Comparison of ENCODE assay signal across 23 mouse cellular contexts in the genomic region with DNA sequence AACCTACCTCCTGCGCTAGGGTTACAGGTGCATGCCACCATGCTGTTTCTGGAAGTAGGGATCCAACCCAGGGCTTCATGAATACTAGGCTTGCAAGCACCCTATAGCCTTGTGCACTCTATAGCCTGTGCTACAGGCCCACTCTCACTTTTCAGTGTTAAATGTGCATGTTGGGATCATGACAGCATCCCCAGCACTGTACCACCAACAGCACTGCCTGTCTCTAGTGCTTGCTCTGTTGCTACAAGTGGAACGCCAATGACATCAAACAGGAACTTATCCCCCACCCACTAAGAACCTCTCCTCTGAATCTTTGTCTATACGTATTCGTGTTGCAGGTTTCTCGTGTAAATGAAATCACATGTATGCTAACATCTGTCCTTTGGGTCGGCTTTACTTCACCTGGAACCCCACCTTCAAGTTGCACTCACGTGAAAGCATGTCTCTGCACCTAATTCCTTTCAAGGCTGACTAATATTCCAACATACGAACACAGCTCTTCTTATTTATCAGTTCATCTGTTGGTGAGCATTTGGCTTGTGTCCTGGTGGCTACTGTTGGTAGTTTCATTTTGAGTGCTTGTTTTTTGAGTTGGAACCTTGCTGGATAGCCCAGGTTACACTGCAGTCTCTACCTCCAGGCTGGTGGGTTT. TPM values are rescaled to one million over a fixed set of nuclear protein-coding genes. Genes with fewer than 3 reads are reported as not detected.
DNase-seq lines count a peak whose midpoint lies in the region; ATAC-seq and TF ChIP-seq lines count a peak whose summit lies in the region.
"Had no signal": no experiment of that assay in that cellular context is flagged by ENCODE, and none has a peak within 500 bp of the region (broad histone marks: within the 10 kb centered on the region; RNA-seq: fewer than 3 reads in every experiment).

No protein-coding gene starts in this region.

- H3K4me3 ChIP-seq in cerebellum, adult 2 months (replicated peaks; ENCODE audit: insufficient read depth, low read depth, low read length), result no peak overlapping the region
- no peak overlapping the region for H3K4me3 ChIP-seq in midbrain, embryonic 11.5 days (ENCODE audit: low read depth, low read length)
- no peak overlapping the region for H3K4me3 ChIP-seq in midbrain, embryonic 15.5 days
- no peak overlapping the region for H3K4me3 ChIP-seq in ES-E14 (ENCODE audit: insufficient read depth in 1 of 2, low read depth in 1 of 2, low read length in 2 of 2, poor library complexity in 1 of 2, severe bottlenecking in 1 of 2)
- H3K4me3 ChIP-seq: embryonic facial prominence, embryonic 13.5 days; embryonic facial prominence, embryonic 15.5 days; erythroblast, embryonic 14.5 days; forebrain, embryonic 10.5 days; forebrain, embryonic 12.5 days had no signal

- TF ChIP-seq CTCF in cerebellum, adult 2 months (IDR thresholded peaks at IDR 0.05; ENCODE audit: borderline replicate concordance, insufficient read depth, low read depth, low read length), result no peak

- H3K27ac ChIP-seq in cerebellum, adult 2 months (ENCODE audit: insufficient read depth, low read length), result peak overlapping the region; percentile 27; the same call in 1 of the 2 replicates
- H3K27ac ChIP-seq in midbrain, embryonic 11.5 days (ENCODE audit: low read depth, low read length), result no peak overlapping the region
- H3K27ac ChIP-seq in midbrain, embryonic 15.5 days, result no peak overlapping the region
- no peak overlapping the region; the same call in 1 of the 2 replicates for H3K27ac ChIP-seq in ES-E14 (ENCODE audit: insufficient read depth, low read depth, low read length, poor library complexity, severe bottlenecking)
- H3K27ac ChIP-seq: embryonic facial prominence, embryonic 13.5 days; embryonic facial prominence, embryonic 15.5 days; forebrain, embryonic 10.5 days; forebrain, embryonic 12.5 days had no signal

- H3K4me1 ChIP-seq in cerebellum, adult 2 months (ENCODE audit: control insufficient read depth, insufficient read depth, low read length), result peaks cover 3% of the 10 kb centered on the region; the same call in 1 of the 2 replicates
- H3K4me1 ChIP-seq in midbrain, embryonic 11.5 days (ENCODE audit: control insufficient read depth, insufficient read depth, low read length), result peaks cover 9% of the 10 kb centered on the region; the same call in 1 of the 2 replicates
- peaks cover 15% of the 10 kb centered on the region for H3K4me1 ChIP-seq in midbrain, embryonic 15.5 days
- peaks cover 0 to 9% of the 10 kb centered on the region in 2 experiments; a peak in 3 of 4 replicates for H3K4me1 ChIP-seq in ES-E14 (ENCODE audit: control insufficient read depth in 2 of 2, insufficient read depth in 2 of 2, low read length in 2 of 2, poor library complexity in 1 of 2)

- no peak overlapping the region for H3K4me2 ChIP-seq in midbrain, embryonic 11.5 days
- no peak overlapping the region for H3K4me2 ChIP-seq in midbrain, embryonic 15.5 days
- H3K4me2 ChIP-seq: embryonic facial prominence, embryonic 13.5 days; embryonic facial prominence, embryonic 15.5 days; forebrain, embryonic 12.5 days had no signal

- no peak for ATAC-seq in midbrain, embryonic 11.5 days (ENCODE audit: low FRiP score)
- no peak for ATAC-seq in midbrain, embryonic 15.5 days (replicated peaks)
- ATAC-seq: forebrain, embryonic 14.5 days; forebrain, embryonic 16.5 days had no signal

- no peak overlapping the region for H3K9ac ChIP-seq in midbrain, embryonic 11.5 days (ENCODE audit: low read length)
- no peak overlapping the region for H3K9ac ChIP-seq in midbrain, embryonic 15.5 days
- no peak overlapping the region for H3K9ac ChIP-seq in ES-E14 (ENCODE audit: insufficient read depth, low read depth, low read length, poor library complexity, severe bottlenecking)
- H3K9ac ChIP-seq: embryonic facial prominence, embryonic 13.5 days; embryonic facial prominence, embryonic 15.5 days; forebrain, embryonic 12.5 days had no signal

- no peak for TF ChIP-seq POLR2A in cerebellum, adult 2 months (IDR thresholded peaks at IDR 0.05; ENCODE audit: borderline replicate concordance, insufficient read depth, low read length)

- no peaks in the 10 kb centered on the region for H3K27me3 ChIP-seq in cerebellum, adult 2 months (ENCODE audit: control insufficient read depth, insufficient read depth, low read length)
- no peaks in the 10 kb centered on the region; the same call in 1 of the 2 replicates for H3K27me3 ChIP-seq in midbrain, embryonic 11.5 days (ENCODE audit: control insufficient read depth, insufficient read depth, low read length)
- peaks cover 3% of the 10 kb centered on the region; the same call in 1 of the 2 replicates for H3K27me3 ChIP-seq in midbrain, embryonic 15.5 days (replicated peaks)

- WGBS in cerebellum, adult 2 months, result 94% methylated on average over 8 of the region's 8 CpGs
- WGBS in midbrain, embryonic 11.5 days, result 92% methylated on average over 8 of the region's 8 CpGs
- 93% methylated on average over 8 of the region's 8 CpGs for WGBS in midbrain, embryonic 15.5 days

- in situ Hi-C loops in ES-E14 (cut with MboI; ENCODE audit: low sequenced_read_pairs in 2 of 2, unreplicated experiment in 2 of 2), result loop anchor here in 1 of 2 experiments (25.0 kb wide), 1 partner anchor 270 kb away; no protein-coding TSS in a partner anchor

- no peaks in the 10 kb centered on the region for H3K36me3 ChIP-seq in midbrain, embryonic 11.5 days (ENCODE audit: control insufficient read depth, insufficient read depth, low read length)
- no peaks in the 10 kb centered on the region for H3K36me3 ChIP-seq in midbrain, embryonic 15.5 days (replicated peaks)
- no peaks in the 10 kb centered on the region for H3K36me3 ChIP-seq in ES-E14 (ENCODE audit: control insufficient read depth, insufficient read depth, low read length, poor library complexity, severe bottlenecking)
- H3K36me3 ChIP-seq: embryonic facial prominence, embryonic 13.5 days; embryonic facial prominence, embryonic 15.5 days; forebrain, embryonic 10.5 days; forebrain, embryonic 12.5 days had no signal

- DNase-seq in cerebellum, adult 2 months, result no peak
- no peak for DNase-seq in cerebellum, postnatal 25 days
- DNase-seq in midbrain, embryonic 11.5 days (ENCODE audit: low spot score, missing footprints), result peak; percentile 79
- no peak for DNase-seq in ES-E14 (ENCODE audit: low read depth, low spot score)
- no peak for DNase-seq in layer of hippocampus, postnatal 36 days
- no peak for DNase-seq in kidney, postnatal 25 days
- DNase-seq: adrenal gland, adult 2 months; adrenal gland, postnatal 10 days; adrenal gland, postnatal 25 days; B cell, adult 2 months; cerebellum, adult 11 months; cerebellum, adult 18-20 months; cerebellum, adult 9-11 months; cerebellum, postnatal 36 days; embryo, embryonic 11 days had no signal

- no peaks in the 10 kb centered on the region for H3K9me3 ChIP-seq in midbrain, embryonic 11.5 days (ENCODE audit: control insufficient read depth, low read length)
- H3K9me3 ChIP-seq in midbrain, embryonic 15.5 days, result no peaks in the 10 kb centered on the region
- no peaks in the 10 kb centered on the region for H3K9me3 ChIP-seq in ES-E14 (ENCODE audit: control insufficient read depth, insufficient read depth, low read depth, low read length)
- H3K9me3 ChIP-seq: embryonic facial prominence, embryonic 13.5 days; embryonic facial prominence, embryonic 15.5 days; forebrain, embryonic 10.5 days; forebrain, embryonic 12.5 days had no signal

TF ChIP-seq in ES-E14, 5 proteins besides CTCF, POLR2A, EP300 and RAD21:
- TF ChIP-seq HCFC1 (IDR thresholded peaks at IDR 0.05; ENCODE audit: borderline replicate concordance, insufficient read depth, low read length) (no peak), MAFK (IDR thresholded peaks at IDR 0.05; ENCODE audit: insufficient read depth, low read depth, low read length) (0 out of 2 replicates have a peak, but pooled peaks have one; percentile 25)
TF ChIP-seq in ES-E14: peak in this region for 1.

RNA-seq across cellular contexts. Expression of gene Bhlhe40, which starts 46.7 kb away (rescaled TPM):
- 44.3 and 49.0 TPM in 2 replicates for polyA plus RNA-seq in cerebellum, adult 2 months (2012; rRNA removed)
- polyA plus RNA-seq in midbrain, embryonic 11.5 days (2014; fragmentation: Nextera tagmentation; extraction: Ambion mirVana), result 1.7 and 2.1 TPM in 2 replicates
- polyA plus RNA-seq in midbrain, embryonic 15.5 days (2015; fragmentation: Nextera tagmentation; extraction: Ambion mirVana), result 5.3 TPM in 2 replicates
- total RNA-seq in ES-E14 (2012; rRNA removed), result 13.0 and 15.8 TPM in 2 replicates
- 100 to 1,000 TPM in 1 of 2 experiments, 10 to 100 TPM in 1; 92.5 to 102 TPM for total RNA-seq in layer of hippocampus, postnatal 36 days (2021)
